Mouse (Mus musculus) left cerebral cortex, postnatal 10 days (tissue): ENCODE measurements around the gene Junb. TPM values are rescaled to one million over a fixed set of nuclear protein-coding genes. Genes with fewer than 3 reads are reported as not detected.
A peak's percentile ranks its signal among the peaks of the same experiment; 100 is the strongest.

ENCODE experiments used
- DNase-seq, 2 experiments: peaks; one replicate each; pipeline ENCODE4 v3.0.0; 2021 to 2022; ENCODE audit warnings: low spot score in 2 of 2, mixed read lengths in 1 of 2; ENCODE audit errors: extremely low spot score in 1 of 2
- intact Hi-C: fragments of 180-260 bp; cut with DNase I; formaldehyde crosslinking; loops from one replicate; pipeline ENCODE4 v1.15.1; 2025
- microRNA-seq: library from miRNA; unstranded; fragments of <30 nt; microRNA quantifications from one replicate; pipeline ENCODE4 v1.2.0, GENCODE M21; 2022
- total RNA-seq, 2 experiments: library from RNA; stranded (reverse); gene quantifications; 2 replicates each; pipeline ENCODE4 v1.2.3; 2021

The Junb gene
- total RNA-seq, 2 experiments from 2014 or later: 29.9 to 33.0 TPM

DNA sequence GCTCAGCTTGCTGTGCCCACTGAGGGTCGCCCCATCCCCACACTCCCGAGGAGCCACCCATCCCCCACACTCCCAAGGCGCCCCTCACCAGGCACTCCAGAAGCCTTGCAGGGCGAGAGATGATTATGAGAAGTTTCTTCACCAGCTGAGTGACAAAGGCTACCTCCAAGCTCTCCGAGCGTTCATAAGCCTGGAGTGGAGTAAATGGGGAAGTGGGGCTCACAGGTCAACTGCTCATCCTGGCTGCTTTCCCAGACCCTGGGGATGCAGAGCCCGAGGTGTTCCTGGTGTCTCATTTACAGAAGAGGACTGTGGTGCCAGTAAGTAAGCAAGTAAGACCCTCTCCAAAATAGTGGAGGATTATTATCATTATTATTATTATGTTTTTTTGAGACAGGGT lies 53.0 kb downstream of the Junb start:
- intact Hi-C loops: no loop called here
- DNase-seq: no peak

Small RNA genes lying within 50 kb of the gene (microRNA-seq; reads per million reads assigned to microRNA genes)
- 5.7 reads per million, percentile 20 among the genes with 10 or more reads in this experiment for gene Gm24197

Other genes with a start within 250 kb of the Junb start
- 100 to 1,000 TPM; 397 to 441 TPM for gene Nfix, start 178.4 kb downstream of the Junb start, total RNA-seq
- 1 to 10 TPM; 7.4 to 8.3 TPM for gene Dand5, start 155.9 kb downstream of the Junb start, total RNA-seq
- 10 to 100 TPM; 20.6 to 21.3 TPM for gene Gadd45gip1, start 147.2 kb downstream of the Junb start, total RNA-seq
- gene Rad23a, start 138.1 kb downstream of the Junb start, total RNA-seq: 10 to 100 TPM; 57.0 to 60.1 TPM
- 100 to 1,000 TPM; 455 to 481 TPM for gene Calr, start 131.8 kb downstream of the Junb start, total RNA-seq
- gene Farsa, start 121.7 kb downstream of the Junb start, total RNA-seq: 10 to 100 TPM; 59.5 to 65.8 TPM
- 10 to 100 TPM; 19.3 to 22.8 TPM for gene Syce2, start 106.6 kb downstream of the Junb start, total RNA-seq
- 10 to 100 TPM; 29.4 to 36.6 TPM for gene Gcdh, start 84.8 kb downstream of the Junb start, total RNA-seq
- not detected for gene Klf1, start 76.8 kb downstream of the Junb start, total RNA-seq
- 1 to 10 TPM; 2.5 to 2.9 TPM for gene Dnase2a, start 70.2 kb downstream of the Junb start, total RNA-seq
- 100 to 1,000 TPM; 183 to 187 TPM for gene Mast1, start 41.4 kb downstream of the Junb start, total RNA-seq
- 1 to 10 TPM; 4.2 to 4.6 TPM for gene Rtbdn, start 31.7 kb downstream of the Junb start, total RNA-seq
- not detected for gene Gm49661, start 9.3 kb downstream of the Junb start, total RNA-seq
- gene Prdx2, start 9.1 kb downstream of the Junb start, total RNA-seq: 100 to 1,000 TPM; 507 to 518 TPM
- gene Rnaseh2a, start 9.0 kb downstream of the Junb start, total RNA-seq: 10 to 100 TPM; 41.0 to 44.2 TPM
- gene Hook2, start 11.9 kb upstream of the Junb start, total RNA-seq: 10 to 100 TPM; 13.4 to 13.9 TPM
- not detected for gene Best2, start 35.8 kb upstream of the Junb start, total RNA-seq
- 100 to 1,000 TPM; 111 to 113 TPM for gene Asna1, start 46.6 kb upstream of the Junb start, total RNA-seq
- 100 to 1,000 TPM; 139 to 145 TPM for gene Trir, start 48.1 kb upstream of the Junb start, total RNA-seq
- gene Tnpo2, start 58.2 kb upstream of the Junb start, total RNA-seq: 100 to 1,000 TPM; 168 to 193 TPM
- gene Fbxw9, start 81.3 kb upstream of the Junb start, total RNA-seq: 10 to 100 TPM; 60.1 to 63.5 TPM
- gene Gm5741, start 89.3 kb upstream of the Junb start, total RNA-seq: not detected
- 10 to 100 TPM; 72.3 to 78.4 TPM for gene Dhps, start 93.0 kb upstream of the Junb start, total RNA-seq
- gene Wdr83os, start 102.0 kb upstream of the Junb start, total RNA-seq: 10 to 100 TPM; 54.3 to 60.4 TPM
- gene Wdr83, start 102.6 kb upstream of the Junb start, total RNA-seq: 10 to 100 TPM; 24.8 to 28.9 TPM
- gene Man2b1, start 104.6 kb upstream of the Junb start, total RNA-seq: 10 to 100 TPM; 35.6 to 37.2 TPM
- 1 to 10 TPM; 5.6 to 6.0 TPM for gene Zfp791, start 144.4 kb upstream of the Junb start, total RNA-seq
- not detected for gene Cks1brt, start 173.2 kb upstream of the Junb start, total RNA-seq
- gene Olfr371, start 247.3 kb upstream of the Junb start, total RNA-seq: not detected